Mouse (Mus musculus) cerebellum, adult 8-10 months (tissue): Measurements from ENCODE around the gene Tmem106c.

ENCODE experiments used
- DNase-seq: peaks from one replicate; pipeline ENCODE4 v3.0.0; 2022

The Tmem106c gene

DNA sequence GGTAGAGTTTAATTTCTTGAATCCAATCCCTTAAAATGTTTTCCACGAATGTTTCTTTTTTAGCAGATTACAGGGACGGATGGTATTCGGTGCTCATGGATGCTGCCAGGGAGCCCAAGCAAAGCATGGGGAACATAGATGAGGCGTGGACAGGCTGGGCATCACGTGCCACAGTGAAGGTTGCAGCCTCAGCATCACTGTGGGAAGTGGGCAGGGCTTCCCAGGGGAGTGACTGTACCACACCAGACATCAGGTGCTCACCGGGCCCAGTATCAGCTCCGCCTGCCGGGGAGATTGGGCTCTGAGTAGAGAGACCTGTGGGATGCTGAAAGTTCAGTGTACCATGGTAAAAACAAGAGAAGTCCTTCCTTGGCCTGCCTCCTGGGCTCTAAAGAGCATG, 9.3 kb upstream of the Tmem106c start:
- DNase-seq: no peak

DNA sequence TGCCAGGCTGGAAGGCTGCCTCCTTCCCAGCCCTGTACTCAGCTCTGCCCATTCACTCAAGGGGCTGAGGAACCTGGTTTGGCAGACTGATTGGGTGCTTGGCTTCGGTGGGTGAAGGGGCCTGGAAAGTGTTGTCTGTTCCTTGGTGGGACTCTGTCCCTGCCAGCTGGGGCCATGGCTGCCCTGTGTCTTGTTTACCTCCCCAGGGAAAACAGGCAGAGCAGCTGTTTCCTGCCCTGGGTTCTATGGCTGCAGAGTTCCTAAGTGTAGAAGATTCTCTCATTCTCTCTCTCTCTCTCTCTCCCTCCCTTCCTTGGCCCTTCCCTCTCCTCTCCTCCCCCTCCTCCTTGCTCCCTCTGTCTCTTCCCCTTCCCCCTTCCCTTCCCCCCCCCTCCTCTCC, 8.7 kb upstream of the Tmem106c start:
- DNase-seq: no peak

DNA sequence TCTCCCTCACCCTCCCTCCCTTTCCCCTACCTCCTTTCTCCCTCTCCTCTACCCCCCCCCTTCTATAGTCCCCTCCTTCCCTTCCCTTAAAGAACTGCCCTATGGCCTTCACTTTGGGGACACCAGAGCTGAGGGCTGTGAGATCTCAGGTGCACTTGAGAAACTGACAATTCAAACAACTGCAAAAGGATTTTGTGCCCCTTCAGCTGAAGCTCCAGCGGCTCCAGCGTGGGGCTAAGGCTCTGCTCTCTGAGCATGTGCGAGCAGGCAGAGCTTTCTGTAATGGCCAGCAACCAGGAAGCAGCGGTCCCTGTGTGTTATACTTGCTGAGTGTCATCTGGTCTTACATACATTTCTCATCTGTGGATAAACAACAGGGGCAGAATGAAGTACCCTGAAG, 8.3 kb upstream of the Tmem106c start:
- no peak for DNase-seq

DNA sequence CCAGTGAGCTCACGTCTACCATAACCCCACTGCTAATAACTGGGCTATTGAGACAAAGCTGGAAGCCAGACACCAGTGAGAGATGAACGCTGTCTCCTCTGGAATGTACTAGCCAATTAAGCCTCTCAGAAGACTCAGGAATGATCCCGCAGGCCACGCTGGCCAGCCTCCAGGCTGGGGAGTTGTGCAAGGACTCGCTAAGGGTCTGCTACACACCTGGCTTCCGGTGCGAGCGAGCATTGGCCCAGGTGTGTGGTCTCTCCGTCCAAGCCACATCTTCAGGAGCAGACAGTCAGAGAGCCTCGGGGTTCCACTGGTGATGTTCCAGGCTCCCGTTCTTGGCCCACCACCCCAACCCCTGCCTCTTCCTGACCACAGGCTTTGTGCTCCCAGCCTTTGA, 7.6 kb upstream of the Tmem106c start:
- no peak for DNase-seq

DNA sequence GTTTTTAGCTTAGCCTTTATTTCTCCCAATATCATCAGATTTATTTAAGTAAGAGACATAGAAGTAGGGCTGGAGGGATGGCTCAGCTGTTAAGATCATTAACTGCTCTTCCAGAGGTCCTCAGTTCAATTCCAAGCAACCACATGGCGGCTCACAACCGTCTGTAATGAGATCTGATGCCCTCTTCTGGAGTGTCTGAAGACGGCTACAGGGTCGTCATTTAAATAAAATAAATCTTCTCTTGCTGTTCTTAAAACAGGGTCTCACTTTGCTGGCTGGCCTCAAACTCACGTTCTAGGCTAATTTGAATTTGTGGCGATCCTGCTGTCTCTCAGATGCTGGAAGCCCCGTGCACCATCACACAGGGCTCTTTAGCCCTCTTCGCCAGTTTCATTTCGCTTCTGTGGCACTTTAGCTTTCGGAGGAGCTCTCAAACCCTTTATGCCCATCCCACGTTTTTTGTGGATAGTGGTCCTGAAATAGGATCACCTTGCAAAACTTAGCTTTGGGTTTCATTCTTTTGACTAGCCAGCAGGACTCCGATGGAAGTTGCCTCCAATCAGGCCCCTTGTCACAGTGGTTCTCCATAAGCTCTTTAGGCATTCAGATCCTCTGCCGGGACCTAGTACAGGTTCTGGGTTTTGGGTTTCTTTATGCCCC, 541 bp upstream of the Tmem106c start:
- DNase-seq: no peak

DNA sequence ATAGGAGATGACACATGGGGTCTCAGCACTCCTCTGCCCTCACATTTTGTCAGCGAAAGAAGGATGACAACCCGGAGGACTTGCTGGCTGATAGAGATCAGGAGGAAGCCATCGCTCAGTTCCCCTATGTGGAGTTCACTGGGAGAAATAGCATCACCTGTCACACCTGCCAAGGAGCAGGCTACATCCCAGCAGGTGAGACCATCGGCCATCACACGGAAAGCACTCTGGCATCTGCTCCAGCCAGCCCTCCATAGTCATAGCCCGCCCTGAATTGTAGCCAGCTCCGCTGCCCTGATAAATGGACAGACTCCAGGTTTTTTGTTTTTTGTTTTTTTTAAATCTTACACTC, 812 bp downstream of the Tmem106c start:
- DNase-seq: peak; percentile 39

DNA sequence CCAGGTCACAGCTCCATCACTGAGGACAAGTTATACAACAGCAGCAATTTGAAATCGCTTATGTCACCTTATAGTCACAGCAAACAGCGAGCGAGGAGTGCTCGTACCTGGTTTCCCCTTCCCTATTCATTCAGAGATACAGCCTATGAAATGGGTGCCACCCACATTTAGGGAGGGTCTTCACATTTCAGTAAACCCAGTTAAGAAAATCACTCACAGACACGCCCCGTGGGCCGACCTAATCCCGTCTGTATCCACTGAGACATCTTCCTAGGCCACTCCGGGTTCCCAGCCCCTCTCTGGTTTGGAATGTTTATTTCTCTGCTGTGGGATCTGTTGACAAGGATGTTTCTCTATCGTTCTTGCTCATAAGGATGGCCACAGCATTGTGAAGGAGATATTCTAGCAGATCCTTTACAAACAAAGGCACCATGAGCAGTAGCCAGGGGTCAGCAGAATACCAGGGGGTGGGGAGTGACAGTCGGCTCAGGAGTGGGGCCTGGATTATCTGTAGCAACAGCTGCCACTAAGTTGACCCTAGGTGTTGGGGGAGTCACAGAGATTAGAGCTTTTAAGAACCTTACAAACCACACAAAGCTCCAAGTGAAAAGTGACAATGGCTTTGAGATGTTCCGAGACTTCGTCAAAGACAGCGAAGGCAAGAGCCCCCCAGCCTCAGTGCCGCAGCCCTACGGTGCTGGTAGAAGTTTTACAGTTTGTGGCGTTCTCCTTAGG, 1.5 kb downstream of the Tmem106c start:
- DNase-seq: no peak

DNA sequence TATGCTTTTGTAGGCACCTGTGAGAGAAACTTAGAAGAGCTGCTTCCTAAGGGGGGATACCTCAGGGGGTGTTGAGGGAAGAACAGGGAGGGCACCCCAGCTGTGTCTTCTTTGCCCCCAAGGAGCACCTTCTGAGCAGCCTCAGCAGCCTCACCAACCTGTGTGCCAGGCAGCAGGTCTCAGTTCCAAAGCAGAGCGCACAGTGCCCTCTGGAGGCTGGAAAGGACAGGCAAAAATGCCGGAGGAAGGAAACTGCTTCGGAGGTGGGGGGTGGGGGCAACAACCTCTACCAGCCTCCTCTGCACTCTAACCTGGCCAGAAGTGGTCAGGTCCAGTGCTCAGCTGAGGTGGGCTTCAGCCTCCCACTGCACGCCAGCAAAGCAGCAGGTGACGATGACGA, 6.3 kb downstream of the Tmem106c start:
- DNase-seq: peak; percentile 16

DNA sequence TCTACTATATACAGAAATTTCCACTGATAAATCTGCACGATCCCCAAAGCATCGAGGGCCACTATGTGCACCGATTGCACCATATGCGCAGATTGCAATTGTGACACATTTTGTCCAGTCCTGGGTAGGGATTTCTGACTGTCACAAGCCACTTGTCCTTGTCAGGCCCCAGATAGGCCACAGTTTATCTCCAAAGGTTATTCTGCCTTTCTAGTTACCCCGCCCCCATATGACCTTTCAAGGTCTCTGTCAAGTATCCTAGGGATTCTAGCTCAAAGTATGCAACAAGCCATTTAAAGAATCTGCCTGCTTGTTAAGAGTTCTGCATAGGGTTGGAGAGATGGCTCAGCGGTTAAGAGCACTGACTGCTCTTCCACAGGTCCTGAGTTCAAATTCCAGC, 8.6 kb downstream of the Tmem106c start:
- DNase-seq: no peak

DNA sequence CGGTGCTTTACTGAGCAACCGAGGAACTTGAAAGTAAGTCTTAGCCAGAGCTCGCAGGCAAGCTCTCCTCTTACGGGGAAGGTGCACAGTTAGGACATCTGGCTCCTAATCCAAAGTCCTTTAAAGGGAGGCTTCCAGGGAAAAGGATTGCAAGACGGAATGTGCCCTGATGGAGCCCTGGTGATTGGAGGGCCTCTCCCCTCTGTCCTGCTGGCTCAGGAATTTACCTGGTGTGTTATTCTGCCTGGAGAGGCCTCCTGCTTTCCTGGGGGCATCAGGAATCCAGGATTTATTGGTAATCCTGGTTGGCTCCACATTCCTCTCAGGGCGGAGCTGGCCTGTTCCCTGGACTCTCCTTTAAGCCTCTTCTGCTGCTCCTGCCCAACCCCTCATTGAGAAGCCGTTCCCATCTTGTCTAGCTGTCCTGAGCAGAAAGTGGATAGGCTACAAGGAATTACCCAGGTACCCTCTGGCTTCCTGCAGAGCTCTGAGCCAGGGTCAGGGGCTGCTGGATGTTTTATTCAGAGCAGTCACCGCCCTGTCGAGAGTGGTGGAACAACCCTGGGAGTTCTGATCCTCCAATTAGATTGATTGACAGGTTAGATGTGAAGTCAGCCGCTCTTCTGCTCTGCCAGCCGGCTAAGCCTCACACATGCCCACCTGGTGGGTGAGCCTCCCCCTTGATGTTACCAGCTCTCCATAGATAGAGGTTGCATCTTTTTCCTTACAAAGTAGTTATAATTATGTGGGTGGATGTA, 9.4 kb downstream of the Tmem106c start:
- DNase-seq: no peak

DNA sequence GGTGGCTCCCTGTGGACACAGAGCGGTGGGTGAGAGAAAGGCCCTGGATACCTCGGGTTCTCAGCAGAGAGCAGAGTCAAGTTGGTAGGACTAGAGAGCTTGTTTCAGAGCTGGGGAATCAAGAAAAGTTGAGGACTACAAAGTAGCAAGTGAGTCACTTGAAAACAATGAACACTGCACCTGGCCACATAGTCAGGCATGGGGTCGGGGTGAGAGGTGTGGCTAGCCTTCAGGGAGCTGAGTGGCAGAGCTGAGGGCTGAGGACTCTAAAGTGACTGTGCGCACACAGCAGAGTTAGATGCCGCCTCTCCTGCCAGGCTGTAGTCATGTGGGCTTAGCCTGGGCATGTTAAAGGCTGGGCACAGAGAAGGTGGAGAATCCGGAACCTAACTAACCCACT, 17.6 kb downstream of the Tmem106c start:
- DNase-seq: no peak

DNA sequence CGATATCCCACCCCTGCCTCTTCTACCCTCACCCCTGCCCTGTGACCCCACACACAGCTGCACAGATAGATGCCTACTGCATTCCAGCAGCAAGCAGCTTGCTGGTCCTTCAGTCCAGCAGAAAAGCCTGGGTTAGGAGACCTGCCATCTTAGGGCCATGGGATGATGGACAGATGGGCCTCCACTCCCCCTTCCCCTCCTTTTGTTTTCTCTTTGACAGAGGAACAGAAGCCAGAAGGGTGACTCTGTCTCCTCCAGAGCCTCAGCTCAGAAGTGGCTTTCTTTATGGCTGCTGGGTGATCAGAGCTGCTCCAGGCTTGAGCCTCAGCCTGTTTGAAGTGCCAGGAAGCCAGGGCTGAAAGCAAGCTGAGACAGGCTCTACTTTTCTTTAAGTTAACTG, 25.5 kb downstream of the Tmem106c start:
- no peak for DNase-seq

DNA sequence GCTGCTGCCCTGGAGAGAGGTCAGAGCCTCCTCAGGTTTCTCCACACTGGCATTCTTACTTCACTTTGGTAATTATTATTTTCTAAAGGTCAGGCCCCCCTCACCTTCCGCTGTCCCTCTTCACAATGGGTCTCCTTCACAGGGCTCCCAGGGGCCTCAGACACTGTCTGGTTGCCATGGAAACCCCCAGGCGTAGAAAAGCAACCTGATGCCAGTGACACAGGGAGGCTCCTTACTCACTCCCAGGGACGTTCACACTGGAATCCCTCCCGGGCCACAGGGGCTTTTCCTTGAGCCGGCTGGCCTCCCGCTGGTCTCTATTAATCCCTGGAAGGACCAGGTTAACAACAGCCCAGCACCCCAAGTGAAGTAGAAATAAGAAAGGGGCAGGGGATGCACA, 26.1 kb downstream of the Tmem106c start:
- no peak for DNase-seq

DNA sequence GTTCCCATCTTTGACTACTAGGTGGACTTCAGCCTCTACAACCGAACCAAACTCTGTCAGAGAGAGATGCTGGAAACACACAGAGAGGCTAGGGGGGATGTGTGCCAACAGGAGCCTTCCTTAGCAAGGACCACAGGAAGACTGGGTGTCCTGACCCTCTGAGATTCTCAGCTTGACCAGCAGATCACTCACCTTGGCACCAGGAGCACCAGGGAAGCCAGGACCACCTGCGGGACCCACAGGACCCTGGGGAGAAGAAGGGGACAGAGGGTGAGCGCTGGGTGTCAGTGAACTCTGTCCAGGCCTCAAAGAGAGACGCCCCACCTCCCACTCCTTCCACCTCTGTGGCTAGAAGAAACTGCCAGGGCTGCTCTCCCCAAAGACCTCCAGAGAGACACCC, 26.7 kb downstream of the Tmem106c start:
- no peak for DNase-seq

DNA sequence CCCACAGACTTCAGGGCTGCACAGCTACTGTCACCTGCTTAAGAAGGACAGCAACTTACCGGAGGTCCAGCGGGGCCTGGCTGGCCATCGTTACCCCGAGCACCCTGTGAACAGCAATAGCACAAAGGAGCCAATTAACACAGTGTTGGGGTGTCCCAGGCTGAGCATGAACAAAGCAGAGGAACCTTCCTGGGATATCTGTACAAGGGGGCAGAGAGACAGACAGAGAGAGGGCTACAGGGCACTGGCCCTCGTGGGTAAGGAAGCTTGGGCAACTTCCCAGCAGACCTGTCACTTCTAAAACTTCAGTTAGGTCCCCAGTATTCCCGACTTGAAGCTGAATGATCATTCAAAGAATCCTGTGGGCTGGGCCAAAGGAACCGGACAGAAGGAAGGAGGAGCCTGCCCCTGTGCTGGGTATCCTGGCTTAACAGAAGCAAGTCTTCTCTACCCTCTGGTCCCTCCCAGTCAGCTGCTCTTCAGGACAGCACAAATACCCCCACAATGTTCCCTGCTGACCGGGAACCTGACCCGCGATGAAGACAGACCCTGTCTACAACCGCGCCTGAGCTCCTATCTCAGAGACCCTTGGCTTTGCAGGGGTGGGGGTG, 27.4 kb downstream of the Tmem106c start:
- no peak for DNase-seq

DNA sequence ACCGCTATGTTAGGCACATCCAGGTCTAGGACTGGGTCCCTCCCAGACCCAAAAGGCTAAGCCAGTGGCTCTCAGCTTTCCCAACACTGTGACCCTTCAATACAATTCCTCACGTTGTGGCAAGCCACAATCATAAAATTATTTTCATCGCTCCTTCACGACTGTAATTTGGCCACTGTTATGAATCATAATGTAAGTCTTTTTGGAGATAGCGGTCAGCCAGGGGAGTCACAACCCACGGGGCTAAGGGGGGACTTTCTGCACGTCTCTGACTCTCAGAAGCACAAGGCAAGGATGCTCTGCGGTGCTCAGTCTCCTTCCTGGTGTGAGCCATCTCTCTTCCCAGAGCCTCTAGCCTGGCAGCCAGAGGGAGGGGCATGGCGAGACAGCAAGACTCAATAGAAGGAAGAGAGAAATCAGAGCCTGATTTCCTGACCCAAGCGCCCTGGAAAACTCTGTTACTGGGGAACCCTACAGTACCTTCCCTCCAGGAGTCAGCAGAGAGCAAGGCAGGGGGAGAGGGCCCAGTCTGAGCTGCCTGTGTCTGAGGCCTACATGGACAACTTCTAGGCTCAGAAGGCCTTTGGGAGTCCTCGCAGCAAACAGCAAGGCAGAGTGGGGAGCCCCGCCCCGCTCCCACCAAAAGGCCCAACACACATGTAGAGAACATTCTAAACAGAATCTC, 28.2 kb downstream of the Tmem106c start:
- no peak for DNase-seq

DNA sequence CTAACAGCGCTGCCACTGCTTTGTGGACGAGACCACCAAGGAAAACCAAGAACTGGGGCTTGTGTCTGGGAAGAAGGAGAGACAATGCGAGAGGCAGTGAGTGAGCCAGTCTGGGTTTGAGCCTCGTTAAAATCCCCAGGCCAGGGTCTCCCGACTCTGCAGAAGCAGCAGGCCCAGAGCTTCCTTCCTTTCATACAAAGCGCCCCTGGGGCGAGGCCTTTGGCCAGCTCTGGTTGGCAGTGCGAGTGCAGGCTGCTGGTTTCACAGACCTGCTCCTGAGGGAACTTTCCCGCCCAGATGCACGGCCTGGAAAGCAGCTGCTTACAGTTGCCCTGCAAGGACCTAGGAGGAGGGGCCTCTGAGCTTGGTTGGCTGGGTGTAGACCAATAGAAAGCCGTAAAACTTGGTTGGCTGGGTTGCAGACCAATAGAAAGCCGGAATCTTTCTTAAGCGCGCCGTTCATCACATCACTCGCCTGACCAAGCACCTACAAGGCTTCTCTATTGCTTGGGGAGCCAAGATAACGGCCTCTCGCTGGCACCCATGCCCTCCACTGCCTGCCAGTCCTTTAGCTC, 28.8 kb downstream of the Tmem106c start:
- peak; percentile 48 for DNase-seq

DNA sequence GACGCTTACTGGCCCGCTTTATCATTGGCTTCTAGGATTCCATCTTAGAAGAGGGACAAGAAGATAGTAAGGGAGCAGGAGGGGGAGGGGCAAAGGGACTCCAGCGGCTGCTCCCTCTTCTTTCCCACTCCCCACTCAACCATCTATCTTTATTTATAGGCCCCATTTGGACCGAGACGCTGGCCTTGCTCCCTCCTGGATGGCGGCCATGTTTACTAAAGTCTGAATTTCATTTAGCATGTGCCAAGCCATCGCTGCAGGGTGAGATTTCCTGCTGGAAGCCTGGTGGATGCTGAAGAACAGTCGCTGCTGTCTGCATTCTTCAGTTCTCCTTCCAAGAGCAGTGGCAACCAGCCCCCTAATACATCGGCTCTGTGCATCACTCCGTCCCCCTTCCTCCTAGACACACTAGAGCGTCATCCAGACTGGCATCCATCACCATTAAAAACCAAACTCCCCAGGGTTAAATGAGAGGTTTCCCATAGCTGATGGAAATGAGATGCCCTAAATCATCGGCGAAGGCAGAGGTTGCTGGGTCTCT, 32.8 kb downstream of the Tmem106c start:
- DNase-seq: no peak

DNA sequence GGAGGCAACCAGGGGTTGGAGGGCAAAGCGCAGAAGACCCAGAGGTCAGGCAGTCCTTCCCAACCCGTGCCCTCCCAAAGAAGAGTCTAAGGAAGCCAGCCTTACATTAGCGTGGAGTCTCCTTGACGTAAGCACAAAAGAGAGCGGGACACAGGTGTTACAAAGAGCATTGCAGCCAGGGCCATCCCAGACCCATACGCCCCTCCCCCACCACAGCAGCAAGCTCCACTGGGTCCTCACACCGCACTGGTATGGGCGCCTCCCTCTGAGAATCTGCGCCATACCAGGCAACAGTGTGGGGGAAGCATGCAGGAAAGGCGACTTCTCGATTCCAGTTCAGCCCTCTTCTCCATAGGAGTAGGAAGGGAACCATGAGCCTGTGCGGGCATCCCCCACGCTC, 35.5 kb downstream of the Tmem106c start:
- DNase-seq: no peak

DNA sequence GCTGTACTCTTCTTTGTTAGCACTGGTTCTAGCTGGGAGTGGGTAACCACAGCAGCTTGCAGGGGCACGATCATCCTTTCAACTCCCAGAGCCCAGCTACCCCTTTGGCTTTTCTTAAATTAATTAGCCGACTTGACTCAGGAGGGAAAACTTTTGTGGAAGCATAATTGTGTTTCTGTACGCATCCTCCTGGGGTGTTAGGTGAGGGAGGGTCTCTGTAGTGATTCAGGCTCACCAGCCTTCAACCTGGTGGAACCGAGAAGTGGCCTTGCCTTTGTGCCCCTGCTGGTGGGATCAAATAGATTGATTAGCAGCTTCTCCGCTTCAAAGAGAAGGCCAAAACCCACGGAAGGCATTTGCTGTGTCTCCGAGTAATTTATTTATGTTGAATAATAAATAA, 36.0 kb downstream of the Tmem106c start:
- no peak for DNase-seq

DNA sequence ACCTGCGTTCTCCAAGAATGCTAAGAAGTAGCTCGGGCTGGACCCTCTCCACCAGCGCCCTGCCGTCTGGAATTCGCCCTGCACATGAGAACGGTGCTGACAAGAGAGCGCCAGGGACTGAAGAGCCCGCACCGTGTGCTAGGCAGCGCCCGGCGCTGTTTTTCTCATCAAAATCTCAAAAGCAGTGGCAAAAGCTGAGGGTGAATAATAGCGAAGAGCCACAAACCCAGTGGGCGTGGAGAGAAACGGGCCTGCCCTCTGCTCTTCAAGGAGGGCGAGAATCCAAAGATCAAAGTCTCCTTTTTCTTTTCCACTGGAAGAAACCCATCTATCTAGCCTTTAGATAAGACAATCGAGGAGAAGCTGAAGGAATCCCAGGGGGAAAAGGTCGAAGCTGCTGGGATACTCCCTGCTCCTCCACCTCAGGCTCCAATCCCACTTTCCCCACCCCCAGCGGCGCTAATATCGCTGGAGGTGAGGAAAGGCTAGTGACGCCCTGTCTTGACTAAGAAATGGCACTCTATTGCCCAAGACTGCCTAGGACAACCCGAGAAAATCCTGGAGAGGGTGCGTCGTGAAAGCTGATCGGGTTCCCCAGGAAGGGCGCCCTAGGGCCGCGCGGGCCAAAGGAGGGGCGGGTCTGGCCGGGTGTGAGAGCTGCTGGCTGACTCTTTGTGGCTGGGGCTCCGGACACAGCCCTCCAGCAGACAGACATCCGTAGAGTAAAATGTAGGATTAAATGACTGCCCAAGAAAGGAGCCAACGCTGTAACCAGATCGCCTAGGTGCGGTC, 37.5 kb downstream of the Tmem106c start:
- no peak for DNase-seq
